12 mouse cellular contexts compared by ENCODE assay signal in the genomic region with DNA sequence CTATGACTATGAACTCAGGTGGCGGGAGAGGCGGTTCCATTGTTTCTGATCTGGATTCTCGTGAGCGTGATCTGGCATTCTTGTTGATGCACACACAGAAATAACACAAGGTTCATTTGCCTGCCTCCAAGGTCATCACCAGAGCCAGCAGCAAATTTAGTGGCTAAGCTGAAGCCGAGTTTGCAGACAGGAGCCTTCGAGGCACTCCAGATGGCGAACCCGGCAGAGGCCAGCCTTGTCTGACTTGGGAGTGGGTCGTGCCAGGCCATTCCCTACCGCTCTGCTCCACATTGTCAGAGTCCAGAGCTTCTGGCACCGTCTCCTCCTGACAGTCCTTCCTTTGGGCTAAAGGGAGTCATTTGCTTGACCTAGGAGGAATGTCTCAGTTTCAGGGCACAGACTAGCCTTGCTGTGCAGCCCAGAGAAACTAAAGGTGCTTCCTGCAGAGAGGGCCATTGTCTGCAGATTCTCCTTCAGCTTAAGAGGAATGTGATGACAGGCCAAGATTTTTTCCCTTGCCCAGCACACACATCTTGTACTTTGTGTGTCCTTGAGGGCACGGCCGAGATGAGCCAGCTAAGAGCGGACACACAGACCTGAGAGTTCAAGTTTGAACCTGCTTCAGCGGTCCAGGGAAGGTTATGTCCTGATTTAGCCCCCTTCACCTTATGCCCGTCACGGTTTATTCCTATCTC. TPM values are rescaled to one million over a fixed set of nuclear protein-coding genes. Genes with fewer than 3 reads are reported as not detected.
DNase-seq lines count a peak whose midpoint lies in the region; ATAC-seq and TF ChIP-seq lines count a peak whose summit lies in the region.
"Had no signal": no experiment of that assay in that cellular context is flagged by ENCODE, and none has a peak within 500 bp of the region (broad histone marks: within the 10 kb centered on the region; RNA-seq: fewer than 3 reads in every experiment).

No protein-coding gene starts in this region.

- H3K4me3 ChIP-seq in heart, embryonic 15.5 days = no peak overlapping the region
- no peak overlapping the region for H3K4me3 ChIP-seq in midbrain, postnatal 0 days (ENCODE audit: low read depth, low read length)
- H3K4me3 ChIP-seq in forebrain, embryonic 10.5 days = no peak overlapping the region
- H3K4me3 ChIP-seq: forebrain, embryonic 13.5 days; neural tube, embryonic 12.5 days had no signal

- no peak overlapping the region for H3K27ac ChIP-seq in heart, embryonic 15.5 days
- H3K27ac ChIP-seq in midbrain, postnatal 0 days (ENCODE audit: low read depth, low read length) = no peak overlapping the region
- no peak overlapping the region for H3K27ac ChIP-seq in forebrain, embryonic 10.5 days
- H3K27ac ChIP-seq: forebrain, embryonic 13.5 days; liver, embryonic 14.5 days; neural tube, embryonic 12.5 days; stomach, postnatal 0 days had no signal

- no peak for TF ChIP-seq CTCF in midbrain, postnatal 0 days (IDR thresholded peaks at IDR 0.05)

- H3K9ac ChIP-seq in heart, embryonic 15.5 days = no peak overlapping the region
- H3K9ac ChIP-seq in midbrain, postnatal 0 days (replicated peaks; ENCODE audit: low read length, poor library complexity, severe bottlenecking) = no peak overlapping the region
- H3K9ac ChIP-seq: forebrain, embryonic 13.5 days; liver, embryonic 14.5 days; neural tube, embryonic 12.5 days had no signal

- H3K9me3 ChIP-seq in heart, embryonic 15.5 days (replicated peaks) = no peaks in the 10 kb centered on the region
- H3K9me3 ChIP-seq in midbrain, postnatal 0 days (ENCODE audit: low read length) = no peaks in the 10 kb centered on the region
- no peaks in the 10 kb centered on the region for H3K9me3 ChIP-seq in forebrain, embryonic 10.5 days
- H3K9me3 ChIP-seq: forebrain, embryonic 13.5 days; neural tube, embryonic 12.5 days had no signal

- peak; percentile 19 for DNase-seq in lung, postnatal 10 days
- no peak for DNase-seq in lung, postnatal 4 days
- DNase-seq in midbrain, postnatal 0 days (ENCODE audit: low spot score) = peak; percentile 58
- DNase-seq in forebrain, embryonic 10.5 days (ENCODE audit: extremely low spot score, low spot score) = no peak
- no peak for DNase-seq in spleen, postnatal 4 days (ENCODE audit: low spot score in 2 of 2)

- no peaks in the 10 kb centered on the region for H3K36me3 ChIP-seq in heart, embryonic 15.5 days
- no peaks in the 10 kb centered on the region for H3K36me3 ChIP-seq in midbrain, postnatal 0 days (ENCODE audit: insufficient read depth, low read length)
- no peaks in the 10 kb centered on the region for H3K36me3 ChIP-seq in forebrain, embryonic 10.5 days (replicated peaks)
- H3K36me3 ChIP-seq: neural tube, embryonic 12.5 days had no signal

- no peaks in the 10 kb centered on the region for H3K27me3 ChIP-seq in heart, embryonic 15.5 days
- H3K27me3 ChIP-seq in midbrain, postnatal 0 days (ENCODE audit: insufficient read depth, low read length) = no peaks in the 10 kb centered on the region
- peaks cover 68% of the 10 kb centered on the region for H3K27me3 ChIP-seq in forebrain, embryonic 10.5 days (ENCODE audit: poor library complexity, severe bottlenecking)
- H3K27me3 ChIP-seq: neural tube, embryonic 12.5 days had no signal

- WGBS in heart, embryonic 15.5 days = 35% methylated on average over 17 of the region's 17 CpGs
- 49% methylated on average over 17 of the region's 17 CpGs for WGBS in midbrain, postnatal 0 days
- WGBS in forebrain, embryonic 10.5 days = 57% methylated on average over 17 of the region's 17 CpGs

- peaks cover 13% of the 10 kb centered on the region for H3K4me1 ChIP-seq in heart, embryonic 15.5 days (replicated peaks)
- H3K4me1 ChIP-seq in midbrain, postnatal 0 days (ENCODE audit: insufficient read depth, low read length) = peaks cover 4% of the 10 kb centered on the region; the same call in 1 of the 2 replicates
- H3K4me1 ChIP-seq in forebrain, embryonic 10.5 days = peaks cover 26% of the 10 kb centered on the region

- H3K4me2 ChIP-seq in heart, embryonic 15.5 days = peak overlapping the region; percentile 49
- H3K4me2 ChIP-seq in midbrain, postnatal 0 days (ENCODE audit: low read depth, low read length, poor library complexity, severe bottlenecking) = no peak overlapping the region
- H3K4me2 ChIP-seq: forebrain, embryonic 13.5 days had no signal

- ATAC-seq in cerebellum, adult (ENCODE audit: insufficient number of reproducible peaks, low FRiP score, low TSS enrichment) = peak; percentile 88
- no peak for ATAC-seq in heart, embryonic 15.5 days (replicated peaks; ENCODE audit: insufficient number of reproducible peaks, insufficient read depth, low FRiP score, low read depth)
- ATAC-seq in midbrain, postnatal 0 days (ENCODE audit: low FRiP score) = no peak
- ATAC-seq in frontal cortex, adult (ENCODE audit: low TSS enrichment) = no peak
- ATAC-seq: forebrain, embryonic 13.5 days had no signal

RNA-seq across cellular contexts. Expression of gene Tmem117, which starts 20.2 kb away (rescaled TPM):
- 2.0 TPM in 2 replicates for polyA plus RNA-seq in heart, embryonic 15.5 days (2015; fragmentation: Nextera tagmentation; extraction: Ambion mirVana)
- total RNA-seq in midbrain, postnatal 0 days (2014; rRNA removed) = 19.1 and 26.4 TPM in 2 replicates
- 19.9 and 20.4 TPM in 2 replicates for polyA plus RNA-seq in midbrain, postnatal 0 days (2015; fragmentation: Nextera tagmentation; extraction: Ambion mirVana)
- 0.70 and 0.74 TPM in 2 replicates for polyA plus RNA-seq in forebrain, embryonic 10.5 days (2016; fragmentation: Nextera tagmentation; extraction: Ambion mirVana)
- polyA plus RNA-seq: liver, embryonic 14.5 days had no signal

RNA-seq across cellular contexts. Expression of gene Twf1, which starts 59.5 kb away (rescaled TPM):
- polyA plus RNA-seq in heart, embryonic 15.5 days (2015; fragmentation: Nextera tagmentation; extraction: Ambion mirVana) = 40.0 and 49.1 TPM in 2 replicates
- total RNA-seq in midbrain, postnatal 0 days (2014; rRNA removed) = 35.3 and 40.4 TPM in 2 replicates
- polyA plus RNA-seq in midbrain, postnatal 0 days (2015; fragmentation: Nextera tagmentation; extraction: Ambion mirVana) = 64.9 and 65.6 TPM in 2 replicates
- polyA plus RNA-seq in forebrain, embryonic 10.5 days (2016; fragmentation: Nextera tagmentation; extraction: Ambion mirVana) = 82.7 and 84.0 TPM in 2 replicates

Comparison
In these comparisons a context has a peak if more than half of its experiments do, and no peak if none do; other contexts are left out.
1. DNase-seq: peak in lung, postnatal 10 days (single experiment) and midbrain, postnatal 0 days (single experiment); none in lung, postnatal 4 days (0 of 2), forebrain, embryonic 10.5 days (single experiment) and spleen, postnatal 4 days (0 of 2).